Mouse (Mus musculus): ENCODE results near the gene Mreg. TPM values are rescaled to one million over a fixed set of nuclear protein-coding genes. Genes with fewer than 3 reads are reported as not detected.

Gene Mreg
- polyA plus RNA-seq, 1 experiment from 2014 or later = 5.7 TPM

GRCm38 (mm10) chr1:72225054-72225718, 13.1 kb upstream of the Mreg start:
- no peaks in the 10 kb centered on the region for H3K4me1 ChIP-seq (replicated peaks)
- peak overlapping the region; percentile 57 for H3K9ac ChIP-seq
- no peaks in the 10 kb centered on the region for H3K9me3 ChIP-seq
- no peak for ATAC-seq (ENCODE audit: low FRiP score)
- peak overlapping the region; percentile 63 for H3K4me2 ChIP-seq
- H3K27ac ChIP-seq = no peak overlapping the region
- peaks cover 27% of the 10 kb centered on the region for H3K27me3 ChIP-seq
- H3K4me3 ChIP-seq = peak overlapping the region; percentile 45
- 8% methylated on average over 13 of the region's 13 CpGs for WGBS
- no peaks in the 10 kb centered on the region for H3K36me3 ChIP-seq

GRCm38 (mm10) chr1:72220008-72220407, 7.9 kb upstream of the Mreg start:
- Histone ChIP-seq H3K36me3 (no peaks in the 10 kb centered on the region), H3K9ac (no peak overlapping the region), H3K4me2 (no peak overlapping the region), H3K9me3 (no peaks in the 10 kb centered on the region), H3K4me1 (replicated peaks) (no peaks in the 10 kb centered on the region), H3K27ac (no peak overlapping the region), H3K4me3 (no peak overlapping the region), H3K27me3 (peaks cover 23% of the 10 kb centered on the region)
- ATAC-seq (ENCODE audit: low FRiP score) = no peak
- 24% methylated on average over 4 of the region's 4 CpGs for WGBS

GRCm38 (mm10) chr1:72219116-72219515, 7.0 kb upstream of the Mreg start:
- Histone ChIP-seq H3K9ac (no peak overlapping the region), H3K4me2 (no peak overlapping the region), H3K27ac (no peak overlapping the region), H3K36me3 (no peaks in the 10 kb centered on the region), H3K4me1 (replicated peaks) (no peaks in the 10 kb centered on the region), H3K9me3 (no peaks in the 10 kb centered on the region), H3K27me3 (peaks cover 16% of the 10 kb centered on the region), H3K4me3 (no peak overlapping the region)
- no peak for ATAC-seq (ENCODE audit: low FRiP score)
- WGBS = 53% methylated on average over 2 of the region's 2 CpGs

- ATAC-seq (ENCODE audit: low FRiP score) = no peak
- no peaks in the 10 kb centered on the region for H3K9me3 ChIP-seq
- H3K27ac ChIP-seq = no peak overlapping the region
- H3K36me3 ChIP-seq = no peaks in the 10 kb centered on the region
- H3K9ac ChIP-seq = no peak overlapping the region
- H3K4me1 ChIP-seq (replicated peaks) = no peaks in the 10 kb centered on the region
- no peak overlapping the region for H3K4me2 ChIP-seq
- WGBS = 76% methylated on average over 2 of the region's 2 CpGs
- H3K27me3 ChIP-seq = peaks cover 12% of the 10 kb centered on the region
- no peak overlapping the region for H3K4me3 ChIP-seq
Observed at GRCm38 (mm10) chr1:72218626-72219025, 6.5 kb upstream of the Mreg start.

GRCm38 (mm10) chr1:72216761-72217160, 4.7 kb upstream of the Mreg start:
- no peak overlapping the region for H3K4me3 ChIP-seq
- H3K27me3 ChIP-seq = 0 out of 2 replicates have a peak, but pooled peaks cover 3% of the 10 kb centered on the region
- no peak for ATAC-seq (ENCODE audit: low FRiP score)
- 85% methylated on average over 7 of the region's 7 CpGs for WGBS
- no peak overlapping the region for H3K4me2 ChIP-seq
- no peak overlapping the region for H3K9ac ChIP-seq
- no peaks in the 10 kb centered on the region for H3K36me3 ChIP-seq
- H3K9me3 ChIP-seq = no peaks in the 10 kb centered on the region
- peaks cover 9% of the 10 kb centered on the region; the same call in 1 of the 2 replicates for H3K4me1 ChIP-seq (replicated peaks)
- no peak overlapping the region for H3K27ac ChIP-seq

GRCm38 (mm10) chr1:72215174-72215573, 3.1 kb upstream of the Mreg start:
- H3K27me3 ChIP-seq = peaks cover 4% of the 10 kb centered on the region; the same call in 1 of the 2 replicates
- no peak overlapping the region for H3K4me3 ChIP-seq
- H3K9me3 ChIP-seq = no peaks in the 10 kb centered on the region
- no peak overlapping the region for H3K9ac ChIP-seq
- no peaks in the 10 kb centered on the region for H3K36me3 ChIP-seq
- no peak overlapping the region for H3K4me2 ChIP-seq
- no peak for ATAC-seq (ENCODE audit: low FRiP score)
- no peak overlapping the region for H3K27ac ChIP-seq
- WGBS = 81% methylated on average over 4 of the region's 4 CpGs
- H3K4me1 ChIP-seq (replicated peaks) = peaks cover 19% of the 10 kb centered on the region

GRCm38 (mm10) chr1:72214470-72214961, 2.4 kb upstream of the Mreg start:
- Histone ChIP-seq H3K36me3 (no peaks in the 10 kb centered on the region), H3K4me1 (replicated peaks) (peaks cover 19% of the 10 kb centered on the region), H3K9me3 (no peaks in the 10 kb centered on the region), H3K9ac (no peak overlapping the region), H3K4me3 (no peak overlapping the region), H3K27me3 (peaks cover 4% of the 10 kb centered on the region; the same call in 1 of the 2 replicates), H3K27ac (no peak overlapping the region), H3K4me2 (no peak overlapping the region)
- ATAC-seq (ENCODE audit: low FRiP score) = no peak
- WGBS = 61% methylated on average over 7 of the region's 7 CpGs

GRCm38 (mm10) chr1:72213954-72214353, 1.8 kb upstream of the Mreg start:
- WGBS = 91% methylated on average over 3 of the region's 3 CpGs
- H3K9me3 ChIP-seq = no peaks in the 10 kb centered on the region
- H3K9ac ChIP-seq = no peak overlapping the region
- no peak for ATAC-seq (ENCODE audit: low FRiP score)
- no peaks in the 10 kb centered on the region for H3K36me3 ChIP-seq
- H3K27ac ChIP-seq = no peak overlapping the region
- H3K4me3 ChIP-seq = no peak overlapping the region
- no peak overlapping the region for H3K4me2 ChIP-seq
- peaks cover 19% of the 10 kb centered on the region for H3K4me1 ChIP-seq (replicated peaks)
- H3K27me3 ChIP-seq = peaks cover 4% of the 10 kb centered on the region; the same call in 1 of the 2 replicates

- H3K9me3 ChIP-seq = no peaks in the 10 kb centered on the region
- H3K9ac ChIP-seq = peak overlapping the region; percentile 85
- H3K27me3 ChIP-seq = peaks cover 4% of the 10 kb centered on the region; the same call in 1 of the 2 replicates
- ATAC-seq (ENCODE audit: low FRiP score) = no peak
- H3K27ac ChIP-seq = no peak overlapping the region
- H3K4me2 ChIP-seq = peak overlapping the region; percentile 98
- 21% methylated on average over 17 of the region's 17 CpGs for WGBS
- H3K36me3 ChIP-seq = no peaks in the 10 kb centered on the region
- H3K4me3 ChIP-seq = peak overlapping the region; percentile 79
- H3K4me1 ChIP-seq (replicated peaks) = peaks cover 19% of the 10 kb centered on the region
Observed at GRCm38 (mm10) chr1:72210803-72211679, 1.1 kb downstream of the Mreg start.

GRCm38 (mm10) chr1:72208095-72208494, 4.0 kb downstream of the Mreg start:
- no peak overlapping the region for H3K4me2 ChIP-seq
- WGBS = 87% methylated on average over 5 of the region's 5 CpGs
- no peak overlapping the region for H3K27ac ChIP-seq
- peaks cover 4% of the 10 kb centered on the region; the same call in 1 of the 2 replicates for H3K27me3 ChIP-seq
- no peak for ATAC-seq (ENCODE audit: low FRiP score)
- peaks cover 19% of the 10 kb centered on the region for H3K4me1 ChIP-seq (replicated peaks)
- no peaks in the 10 kb centered on the region for H3K36me3 ChIP-seq
- no peak overlapping the region for H3K4me3 ChIP-seq
- no peaks in the 10 kb centered on the region for H3K9me3 ChIP-seq
- no peak overlapping the region for H3K9ac ChIP-seq

GRCm38 (mm10) chr1:72205113-72205512, 7.0 kb downstream of the Mreg start:
- no peak overlapping the region for H3K4me2 ChIP-seq
- no peak overlapping the region for H3K9ac ChIP-seq
- H3K4me1 ChIP-seq (replicated peaks) = no peaks in the 10 kb centered on the region; the same call in 1 of the 2 replicates
- H3K27ac ChIP-seq = no peak overlapping the region
- 67% methylated on average over 3 of the region's 3 CpGs for WGBS
- no peaks in the 10 kb centered on the region for H3K9me3 ChIP-seq
- H3K36me3 ChIP-seq = no peaks in the 10 kb centered on the region
- no peak overlapping the region for H3K4me3 ChIP-seq
- ATAC-seq (ENCODE audit: low FRiP score) = no peak
- H3K27me3 ChIP-seq = no peaks in the 10 kb centered on the region

- Histone ChIP-seq H3K27me3 (no peaks in the 10 kb centered on the region), H3K4me3 (no peak overlapping the region), H3K4me1 (replicated peaks) (peaks cover 4% of the 10 kb centered on the region), H3K9ac (no peak overlapping the region), H3K27ac (no peak overlapping the region), H3K36me3 (no peaks in the 10 kb centered on the region), H3K4me2 (no peak overlapping the region), H3K9me3 (no peaks in the 10 kb centered on the region)
- ATAC-seq (ENCODE audit: low FRiP score) = no peak
- 86% methylated on average over 9 of the region's 9 CpGs for WGBS
Observed at GRCm38 (mm10) chr1:72203204-72203603, 8.9 kb downstream of the Mreg start.
